Mouse (Mus musculus): ENCODE measurements around the gene Nup35. TPM values are rescaled to one million over a fixed set of nuclear protein-coding genes. Genes with fewer than 3 reads are reported as not detected.

Gene Nup35
- polyA plus RNA-seq, 1 experiment from 2014 or later: 57.1 TPM

- ATAC-seq (ENCODE audit: low read depth): 0 out of 2 replicates have a peak, but pooled peaks have one; percentile 49
- Histone ChIP-seq H3K27ac (ENCODE audit: low read depth, low read length) (no peak overlapping the region), H3K36me3 (ENCODE audit: control insufficient read depth, insufficient read depth, low read length) (no peaks in the 10 kb centered on the region), H3K4me3 (ENCODE audit: low read depth, low read length) (no peak overlapping the region), H3K9me3 (ENCODE audit: control insufficient read depth, low read length) (no peaks in the 10 kb centered on the region), H3K9ac (replicated peaks; ENCODE audit: low read depth, low read length) (no peak overlapping the region), H3K4me2 (ENCODE audit: low read depth, low read length) (no peak overlapping the region), H3K27me3 (ENCODE audit: control insufficient read depth, insufficient read depth, low read length) (no peaks in the 10 kb centered on the region), H3K4me1 (ENCODE audit: control insufficient read depth, insufficient read depth, low read length) (no peaks in the 10 kb centered on the region)
- WGBS: 75% methylated on average over 5 of the region's 5 CpGs
These were observed 50.4 kb downstream of the Nup35 start for GRCm38 (mm10) chr2:80667396-80667964.

- Histone ChIP-seq H3K27ac (ENCODE audit: low read depth, low read length) (no peak overlapping the region), H3K4me3 (ENCODE audit: low read depth, low read length) (no peak overlapping the region), H3K9ac (replicated peaks; ENCODE audit: low read depth, low read length) (no peak overlapping the region), H3K4me1 (ENCODE audit: control insufficient read depth, insufficient read depth, low read length) (no peaks in the 10 kb centered on the region), H3K9me3 (ENCODE audit: control insufficient read depth, low read length) (no peaks in the 10 kb centered on the region), H3K4me2 (ENCODE audit: low read depth, low read length) (no peak overlapping the region), H3K27me3 (ENCODE audit: control insufficient read depth, insufficient read depth, low read length) (no peaks in the 10 kb centered on the region), H3K36me3 (ENCODE audit: control insufficient read depth, insufficient read depth, low read length) (no peaks in the 10 kb centered on the region)
- 75% methylated on average over 11 of the region's 11 CpGs for WGBS
- ATAC-seq (ENCODE audit: low read depth): no peak
These were observed 53.0 kb downstream of the Nup35 start for GRCm38 (mm10) chr2:80669868-80670666.

- no peak for ATAC-seq (ENCODE audit: low read depth)
- 96% methylated on average over 8 of the region's 8 CpGs for WGBS
These were observed 61.8 kb downstream of the Nup35 start for GRCm38 (mm10) chr2:80678803-80679202.

GRCm38 (mm10) chr2:80683727-80684239 lies 66.7 kb downstream of the Nup35 start:
- H3K9ac ChIP-seq (replicated peaks; ENCODE audit: low read depth, low read length): no peak overlapping the region
- no peak overlapping the region for H3K4me2 ChIP-seq (ENCODE audit: low read depth, low read length)
- H3K4me3 ChIP-seq (ENCODE audit: low read depth, low read length): no peak overlapping the region
- WGBS: 83% methylated on average over 6 of the region's 6 CpGs
- H3K36me3 ChIP-seq (ENCODE audit: control insufficient read depth, insufficient read depth, low read length): no peaks in the 10 kb centered on the region
- no peak overlapping the region for H3K27ac ChIP-seq (ENCODE audit: low read depth, low read length)
- H3K27me3 ChIP-seq (ENCODE audit: control insufficient read depth, insufficient read depth, low read length): no peaks in the 10 kb centered on the region
- H3K4me1 ChIP-seq (ENCODE audit: control insufficient read depth, insufficient read depth, low read length): no peaks in the 10 kb centered on the region
- no peak for ATAC-seq (ENCODE audit: low read depth)
- no peaks in the 10 kb centered on the region for H3K9me3 ChIP-seq (ENCODE audit: control insufficient read depth, low read length)

More at GRCm38 (mm10) chr2:80678803-80679202, 61.8 kb downstream of the Nup35 start:
- Histone ChIP-seq H3K4me1 (ENCODE audit: control insufficient read depth, insufficient read depth, low read length) (no peaks in the 10 kb centered on the region), H3K9ac (replicated peaks; ENCODE audit: low read depth, low read length) (no peak overlapping the region), H3K4me2 (ENCODE audit: low read depth, low read length) (no peak overlapping the region), H3K27me3 (ENCODE audit: control insufficient read depth, insufficient read depth, low read length) (no peaks in the 10 kb centered on the region), H3K9me3 (ENCODE audit: control insufficient read depth, low read length) (no peaks in the 10 kb centered on the region), H3K27ac (ENCODE audit: low read depth, low read length) (no peak overlapping the region), H3K36me3 (ENCODE audit: control insufficient read depth, insufficient read depth, low read length) (no peaks in the 10 kb centered on the region), H3K4me3 (ENCODE audit: low read depth, low read length) (no peak overlapping the region)

- H3K36me3 ChIP-seq (ENCODE audit: control insufficient read depth, insufficient read depth, low read length): no peaks in the 10 kb centered on the region
- H3K27me3 ChIP-seq (ENCODE audit: control insufficient read depth, insufficient read depth, low read length): no peaks in the 10 kb centered on the region
- H3K27ac ChIP-seq (ENCODE audit: low read depth, low read length): no peak overlapping the region
- H3K9ac ChIP-seq (replicated peaks; ENCODE audit: low read depth, low read length): no peak overlapping the region
- no peak overlapping the region for H3K4me3 ChIP-seq (ENCODE audit: low read depth, low read length)
- no peaks in the 10 kb centered on the region for H3K4me1 ChIP-seq (ENCODE audit: control insufficient read depth, insufficient read depth, low read length)
- no peak overlapping the region for H3K4me2 ChIP-seq (ENCODE audit: low read depth, low read length)
- WGBS: 85% methylated on average over 6 of the region's 6 CpGs
- no peaks in the 10 kb centered on the region for H3K9me3 ChIP-seq (ENCODE audit: control insufficient read depth, low read length)
- ATAC-seq (ENCODE audit: low read depth): no peak
These were observed 67.5 kb downstream of the Nup35 start for GRCm38 (mm10) chr2:80684396-80685071.

GRCm38 (mm10) chr2:80688261-80688660 lies 71.2 kb downstream of the Nup35 start:
- Histone ChIP-seq H3K4me3 (ENCODE audit: low read depth, low read length) (no peak overlapping the region), H3K27me3 (ENCODE audit: control insufficient read depth, insufficient read depth, low read length) (no peaks in the 10 kb centered on the region), H3K4me1 (ENCODE audit: control insufficient read depth, insufficient read depth, low read length) (no peaks in the 10 kb centered on the region), H3K36me3 (ENCODE audit: control insufficient read depth, insufficient read depth, low read length) (no peaks in the 10 kb centered on the region), H3K4me2 (ENCODE audit: low read depth, low read length) (no peak overlapping the region), H3K9me3 (ENCODE audit: control insufficient read depth, low read length) (no peaks in the 10 kb centered on the region), H3K9ac (replicated peaks; ENCODE audit: low read depth, low read length) (no peak overlapping the region), H3K27ac (ENCODE audit: low read depth, low read length) (no peak overlapping the region)
- 63% methylated on average over 4 of the region's 4 CpGs for WGBS
- no peak for ATAC-seq (ENCODE audit: low read depth)

- no peak overlapping the region for H3K27ac ChIP-seq (ENCODE audit: low read depth, low read length)
- H3K9me3 ChIP-seq (ENCODE audit: control insufficient read depth, low read length): no peaks in the 10 kb centered on the region
- no peak overlapping the region for H3K4me2 ChIP-seq (ENCODE audit: low read depth, low read length)
- H3K4me1 ChIP-seq (ENCODE audit: control insufficient read depth, insufficient read depth, low read length): no peaks in the 10 kb centered on the region
- WGBS: 81% methylated on average over 1 of the region's 1 CpGs
- no peaks in the 10 kb centered on the region for H3K36me3 ChIP-seq (ENCODE audit: control insufficient read depth, insufficient read depth, low read length)
- ATAC-seq (ENCODE audit: low read depth): no peak
- H3K9ac ChIP-seq (replicated peaks; ENCODE audit: low read depth, low read length): no peak overlapping the region
- H3K27me3 ChIP-seq (ENCODE audit: control insufficient read depth, insufficient read depth, low read length): no peaks in the 10 kb centered on the region
- no peak overlapping the region for H3K4me3 ChIP-seq (ENCODE audit: low read depth, low read length)
These were observed 90.4 kb downstream of the Nup35 start for GRCm38 (mm10) chr2:80707429-80707828.
